Mouse (Mus musculus) v-Abl transformed pro-B cells (cell line): ENCODE measurements at regions not wholly inside any gene's neighbourhood (a gene's known extent, or its start where the extent isn't known, plus 50 kb on each side); places are given as distances from the start of the nearest gene placed in this dataset.

Experiments
- in situ Hi-C, 2 experiments: fragments of 400-800 bp; cut with MboI; formaldehyde crosslinking; loops; one replicate each; pipeline ENCODE4 v1.15.1; 2025; ENCODE audit not compliant: unreplicated experiment in 2 of 2

DNA sequence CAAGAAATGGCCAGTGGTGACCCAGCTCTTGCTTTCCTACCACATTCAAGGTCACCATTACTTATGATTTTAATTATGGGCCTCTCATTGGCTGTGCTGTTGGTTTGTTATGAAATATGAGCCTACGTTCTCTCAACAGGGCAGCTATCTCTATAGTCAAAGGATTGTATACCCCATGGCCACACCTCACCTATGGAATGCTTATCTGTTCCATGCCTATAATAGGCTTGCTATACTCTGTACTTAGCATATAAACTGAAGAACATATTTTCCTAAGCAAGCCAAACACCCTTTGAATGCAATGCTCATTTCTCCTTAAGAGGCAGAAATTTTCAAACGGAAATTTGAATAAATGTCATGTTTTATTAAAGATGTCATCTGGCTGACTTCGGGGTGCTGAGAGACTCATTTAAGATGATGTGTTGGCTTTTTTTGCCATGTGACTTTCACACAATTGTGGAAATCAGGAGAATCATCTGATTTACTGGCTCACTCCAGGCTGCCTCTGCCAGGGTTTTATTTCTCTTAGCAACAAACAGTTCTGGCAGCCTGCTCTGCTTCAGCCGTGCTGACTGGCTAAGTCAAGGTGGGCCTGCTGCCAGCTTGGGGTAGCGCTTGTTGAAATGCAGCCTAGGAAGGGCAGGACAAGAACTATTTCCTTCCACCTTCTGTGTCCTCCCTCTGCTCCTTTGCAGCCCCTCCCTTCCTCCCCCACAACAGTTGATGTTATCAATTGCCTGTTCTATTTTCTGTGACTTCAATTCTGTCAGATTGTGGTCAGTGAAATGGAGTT is 102.0 kb upstream of the Nampt start:
- in situ Hi-C loops, result no loop called here

DNA sequence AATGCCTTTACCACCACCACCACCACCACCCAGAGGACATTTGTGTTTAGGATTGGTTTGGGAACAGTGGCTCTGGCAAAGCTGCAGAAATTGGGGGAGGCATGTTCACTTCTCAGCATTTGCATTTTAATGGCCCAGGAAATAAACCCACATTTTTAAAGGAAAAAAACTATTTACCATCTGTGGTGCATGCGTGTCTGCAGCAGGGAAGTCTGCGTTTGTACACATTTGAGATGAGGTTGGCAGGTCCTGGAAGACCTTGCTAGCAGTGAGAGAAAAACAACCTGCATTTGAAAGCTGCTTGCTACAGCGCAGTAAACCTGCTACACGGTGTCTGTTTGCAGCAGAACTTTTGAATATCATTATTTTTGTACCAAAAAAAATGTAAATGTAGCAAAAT is 100.1 kb upstream of the Nampt start:
- in situ Hi-C loops, result no loop called here

DNA sequence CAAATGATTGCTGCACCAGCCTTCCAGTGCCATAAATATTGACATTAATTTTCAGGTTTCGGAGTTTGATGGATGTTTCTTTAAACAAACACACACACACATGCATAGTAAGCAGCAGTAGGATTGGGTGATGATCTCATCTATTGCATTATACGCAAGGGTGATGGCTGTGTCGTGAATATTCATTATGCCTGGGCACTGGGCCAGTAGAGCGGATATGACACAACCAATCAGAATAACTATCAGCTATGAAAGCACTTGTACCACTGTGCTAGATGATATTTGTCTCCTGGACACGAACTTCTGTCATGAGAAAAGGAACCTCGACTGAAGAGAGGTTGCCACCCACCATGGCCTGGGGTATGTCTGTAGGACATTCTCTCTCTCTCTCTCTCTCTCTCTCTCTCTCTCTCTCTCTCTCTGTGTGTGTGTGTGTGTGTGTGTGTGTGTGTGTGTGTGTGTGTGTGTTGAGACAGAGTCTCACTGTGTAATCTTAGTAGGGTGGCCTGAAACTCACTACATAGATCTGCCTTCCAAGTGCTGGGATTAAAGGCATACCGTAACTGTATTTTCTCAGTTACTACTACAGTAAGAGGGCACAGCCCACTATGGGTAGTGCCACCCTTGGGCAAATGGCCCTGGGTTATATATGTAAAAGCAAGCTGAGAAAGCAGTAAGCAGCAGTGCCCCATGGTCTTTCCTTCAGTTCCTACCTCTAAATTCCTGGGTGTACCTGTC is 94.7 kb upstream of the Nampt start:
- in situ Hi-C loops, result no loop called here

DNA sequence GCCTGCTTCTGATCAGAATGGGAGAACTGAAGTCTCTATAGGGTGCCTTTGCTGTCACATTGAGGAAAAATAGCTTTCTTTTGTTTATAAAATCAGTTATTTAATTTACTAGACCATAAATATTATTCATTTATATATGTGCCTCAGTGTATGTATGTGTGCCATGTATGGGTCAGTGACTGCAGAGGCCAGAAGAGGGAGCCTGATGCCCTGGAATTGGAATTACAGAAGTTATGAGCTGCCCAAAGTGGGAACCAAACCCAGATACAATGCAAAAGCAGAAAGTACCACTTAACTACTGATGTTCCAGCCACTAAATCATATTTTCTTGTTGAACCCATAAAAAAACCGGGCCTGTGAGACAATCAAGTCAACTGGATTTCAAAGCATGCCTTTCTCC is 91.8 kb upstream of the Nampt start:
- in situ Hi-C loops, result no loop called here

DNA sequence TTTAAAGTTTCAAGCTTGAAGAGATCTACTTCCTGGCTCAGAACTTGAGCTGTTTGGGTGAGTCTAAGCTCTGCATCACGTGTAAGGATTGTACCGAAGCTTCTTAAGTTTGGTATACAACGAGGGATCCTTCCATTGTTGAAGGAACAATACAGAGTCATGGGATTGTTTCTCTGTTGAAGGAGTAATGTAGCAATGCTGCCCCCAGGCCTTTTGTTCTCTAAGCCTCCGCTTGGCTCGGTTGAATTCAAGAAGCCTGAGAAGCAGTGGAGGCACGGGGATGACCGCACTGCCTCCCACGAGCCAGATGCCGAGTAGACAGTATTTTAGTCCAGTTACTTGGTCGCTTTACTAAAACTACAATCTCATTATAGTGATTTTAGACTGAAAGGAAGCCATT is 90.9 kb upstream of the Nampt start:
- in situ Hi-C loops, result no loop called here

DNA sequence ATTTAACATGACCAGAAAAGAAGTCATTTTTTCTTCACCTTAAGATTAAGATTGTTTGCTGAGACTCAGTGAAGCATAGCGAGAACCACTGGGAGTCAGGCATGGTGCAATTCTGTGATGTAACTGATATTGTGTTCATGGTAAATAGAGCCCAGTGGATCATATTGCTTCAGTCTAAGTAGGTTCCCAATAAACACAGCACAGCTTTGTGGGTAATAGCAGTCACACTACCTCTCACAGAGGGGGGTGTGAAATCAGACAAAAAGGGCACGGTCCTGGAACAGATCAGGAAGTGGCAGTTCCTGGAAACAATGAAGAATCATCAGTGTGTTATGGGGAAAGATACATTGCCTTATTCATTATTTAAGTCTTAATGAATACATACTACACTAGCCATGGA is 84.1 kb upstream of the Nampt start:
- in situ Hi-C loops, result no loop called here

GRCm38 (mm10) chr12:32741465-32741864 is 77.9 kb upstream of the Nampt start:
- in situ Hi-C loops, result no loop called here

DNA sequence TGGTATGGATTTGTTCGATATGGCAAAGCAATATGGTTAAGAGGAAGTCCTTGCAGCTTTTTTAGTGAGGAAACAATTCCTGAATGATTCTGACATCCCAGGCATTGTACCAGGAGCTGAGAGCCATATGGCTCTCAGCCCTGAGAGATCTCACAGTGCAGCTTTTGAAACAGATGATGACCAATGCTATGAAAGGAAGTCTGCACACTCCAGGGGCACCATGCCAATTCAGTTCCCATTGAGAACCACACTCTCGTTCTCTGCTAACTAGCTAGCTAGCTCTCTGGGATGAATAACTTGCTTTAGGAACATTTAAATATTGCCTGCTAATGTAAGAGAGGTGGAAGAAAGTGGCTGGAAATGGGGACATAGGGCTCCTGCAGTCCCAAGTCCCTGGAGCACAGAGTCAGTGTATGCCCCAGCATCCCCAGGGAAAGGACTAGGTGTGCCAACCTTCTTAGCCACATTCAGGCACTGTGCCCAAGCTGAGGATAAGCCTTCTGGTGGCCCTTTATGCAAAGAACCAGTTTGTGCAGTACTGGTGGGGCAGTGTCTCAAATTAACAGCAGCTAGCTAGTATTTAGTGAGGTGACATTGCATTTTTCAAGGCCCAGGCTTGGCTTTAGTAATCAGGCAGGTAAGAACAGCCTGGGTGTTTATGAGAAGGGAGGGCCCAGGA is 61.8 kb upstream of the Nampt start:
- in situ Hi-C loops, result no loop called here

DNA sequence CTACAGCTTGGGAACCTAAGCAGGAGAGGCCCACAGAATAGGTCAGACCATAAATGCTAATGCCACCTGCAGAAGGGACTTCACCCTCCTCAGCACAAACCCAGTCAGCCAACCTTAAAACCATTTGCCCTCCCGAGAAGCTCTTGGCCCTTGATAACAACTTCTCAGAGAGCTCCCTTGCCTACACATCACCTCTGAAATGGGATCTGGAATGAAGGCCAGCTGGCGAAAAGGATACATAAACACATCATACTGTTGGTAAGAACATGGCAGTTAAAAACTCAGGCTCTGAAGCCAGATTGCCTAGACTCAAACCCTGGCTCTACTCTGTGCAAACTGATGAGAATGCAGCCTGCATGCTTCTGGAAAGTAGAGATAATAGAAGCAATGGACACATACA is 61.2 kb upstream of the Nampt start:
- in situ Hi-C loops, result no loop called here

- in situ Hi-C loops, result no loop called here
These were observed 58.7 kb upstream of the Nampt start for GRCm38 (mm10) chr12:32760627-32761026.

DNA sequence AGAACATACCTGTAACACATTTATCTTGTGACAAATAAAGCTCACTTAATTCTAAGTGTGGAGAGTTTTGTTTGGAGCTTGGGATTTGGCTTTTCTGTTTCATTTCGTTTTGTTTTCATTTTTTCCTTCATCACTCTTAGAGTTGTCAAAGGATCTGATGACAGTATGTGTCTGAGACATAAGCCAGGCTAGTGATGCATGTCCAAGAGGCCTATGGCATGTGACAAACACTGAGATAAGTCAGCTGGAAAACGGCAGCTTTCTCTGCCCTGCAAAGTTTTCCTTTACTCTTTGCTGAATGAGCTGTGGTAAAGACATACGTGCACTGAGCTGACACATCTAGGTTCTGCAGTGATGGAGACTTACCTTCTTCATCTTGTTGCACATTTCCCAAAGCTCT is 58.3 kb upstream of the Nampt start:
- in situ Hi-C loops, result no loop called here

- in situ Hi-C loops, result no loop called here
These were observed 55.1 kb upstream of the Nampt start for GRCm38 (mm10) chr12:32764271-32764670.

- in situ Hi-C loops, result no loop called here
These were observed 54.6 kb upstream of the Nampt start for GRCm38 (mm10) chr12:32764747-32765146.

GRCm38 (mm10) chr12:32765861-32766260 is 53.5 kb upstream of the Nampt start:
- in situ Hi-C loops, result no loop called here

GRCm38 (mm10) chr12:32766575-32766974 is 52.8 kb upstream of the Nampt start:
- in situ Hi-C loops, result no loop called here

- in situ Hi-C loops, result no loop called here
These were observed 51.9 kb upstream of the Nampt start for GRCm38 (mm10) chr12:32767206-32768081.

- in situ Hi-C loops, result no loop called here
These were observed 51.1 kb upstream of the Nampt start for GRCm38 (mm10) chr12:32768082-32768743.

DNA sequence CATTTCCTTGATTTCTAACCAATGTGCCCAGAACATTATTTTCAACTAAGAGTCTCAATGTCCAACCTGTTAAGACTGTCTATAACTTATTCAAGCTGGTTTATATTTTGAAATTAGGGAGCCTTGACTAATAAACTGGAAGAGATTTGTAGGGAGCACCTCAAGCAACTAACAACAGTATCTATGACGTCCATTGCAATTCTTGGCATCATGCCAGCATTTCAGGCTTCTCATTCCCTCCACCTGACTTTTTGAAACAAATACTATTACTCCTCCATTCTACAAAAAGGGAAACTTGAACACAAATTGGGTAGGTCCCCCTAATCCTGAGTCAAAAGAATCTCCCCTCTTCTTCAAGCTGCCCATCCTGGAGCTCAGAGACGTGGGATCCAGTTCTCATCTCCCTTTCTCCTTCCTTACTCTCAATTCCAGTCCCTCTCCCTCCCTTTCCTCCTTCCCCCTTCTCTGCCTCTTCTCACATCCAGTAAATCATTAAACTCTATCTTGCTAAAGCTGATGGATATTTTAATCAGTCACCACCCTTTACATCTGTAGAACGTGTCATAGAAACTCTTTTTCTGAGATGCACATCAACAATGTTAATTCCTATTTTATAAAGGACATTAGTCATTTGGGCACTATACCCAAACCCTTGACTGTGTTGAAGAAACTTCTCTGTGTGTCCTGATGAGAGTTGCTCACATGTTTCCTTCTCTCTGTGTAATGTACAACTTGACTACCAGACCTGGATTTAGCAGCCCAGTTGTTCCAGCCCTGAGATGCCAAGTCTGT is 50.4 kb upstream of the Nampt start:
- in situ Hi-C loops, result no loop called here
